Mouse (Mus musculus) MEL (cell line): ENCODE measurements around the gene Scn1b.

Source experiments
- CHD1 ChIP-seq: IDR thresholded peaks from 2 replicates; pipeline ENCODE4 v1.6.1; 2012; ENCODE audit warnings: low read depth, mild to moderate bottlenecking, inconsistent platforms, low read length, improper control_type of control experiment
- CTCF ChIP-seq, 3 experiments: IDR thresholded peaks in 2 of 3; conservative IDR thresholded peaks in 1 of 3; 2 replicates each; pipeline ENCODE4 v1.5.1; 2011 to 2012; ENCODE audit warnings: low read length in 3 of 3, low read depth in 2 of 3, mild to moderate bottlenecking in 2 of 3, improper control_type of control experiment in 1 of 3, inconsistent platforms in 1 of 3, mixed read lengths in 1 of 3, moderate library complexity in 1 of 3; ENCODE audit not compliant: control insufficient read depth in 1 of 3, insufficient read depth in 1 of 3, poor library complexity in 1 of 3, severe bottlenecking in 1 of 3
- EP300 ChIP-seq, 2 experiments: IDR thresholded peaks; 2 replicates each; pipeline ENCODE4 v1.6.1; 2011; ENCODE audit warnings: improper control_type of control experiment in 2 of 2, low read length in 2 of 2, low read depth in 1 of 2, mild to moderate bottlenecking in 1 of 2
- GATA1 ChIP-seq: IDR thresholded peaks from 2 replicates; pipeline ENCODE4 v1.6.1; 2011; ENCODE audit warnings: low read depth, low read length, improper control_type of control experiment
- MAFK ChIP-seq: IDR thresholded peaks from 2 replicates; pipeline ENCODE4 v1.6.1; 2011; ENCODE audit warnings: low read depth, mild to moderate bottlenecking, low read length, improper control_type of control experiment, borderline replicate concordance
- POLR2A ChIP-seq, 2 experiments: IDR thresholded peaks; 2 replicates each; pipeline ENCODE4 v1.6.1; 2011 to 2012; ENCODE audit warnings: low read length in 2 of 2, mild to moderate bottlenecking in 2 of 2, control low read depth in 1 of 2, improper control_type of control experiment in 1 of 2, low read depth in 1 of 2, moderate library complexity in 1 of 2; ENCODE audit not compliant: control insufficient read depth in 1 of 2, insufficient read depth in 1 of 2, poor library complexity in 1 of 2
- POLR2AphosphoS5 ChIP-seq: IDR thresholded peaks from 2 replicates; pipeline ENCODE4 v1.6.1; 2012; ENCODE audit warnings: low read depth, borderline replicate concordance, mild to moderate bottlenecking, inconsistent platforms, low read length, moderate library complexity, mixed read lengths

DNA sequence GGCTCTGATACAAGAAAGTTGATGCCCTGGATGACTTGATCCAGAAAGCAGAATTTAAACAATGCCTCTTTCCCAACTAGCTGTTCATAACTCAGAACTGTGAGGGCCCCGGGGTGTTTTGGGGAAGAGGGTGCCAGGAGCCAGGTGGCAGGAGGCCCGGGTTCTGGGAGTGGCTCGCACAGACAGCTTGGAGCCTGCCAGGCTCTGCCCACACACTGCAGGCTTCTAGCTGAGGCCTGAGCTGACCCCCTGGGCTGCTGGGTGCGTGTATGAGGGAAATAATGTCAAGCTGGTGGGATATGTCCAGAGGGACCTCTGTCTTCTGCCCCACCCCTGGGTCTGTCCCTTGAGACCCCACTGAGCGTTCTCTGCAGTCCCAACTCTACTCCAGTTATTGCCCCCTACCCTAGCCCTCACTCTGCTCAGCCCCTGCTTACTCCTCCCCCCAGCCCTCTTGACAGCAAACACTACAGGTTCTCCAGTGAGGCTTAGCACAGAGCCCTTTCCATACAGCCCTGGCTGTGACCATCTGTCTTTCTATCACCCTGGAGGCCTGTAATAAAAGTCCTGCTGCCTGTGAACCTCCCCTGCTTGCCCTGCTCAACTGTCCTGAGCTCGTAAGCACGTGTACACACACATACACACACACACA is 52.6 kb downstream of the Scn1b start:
- TF ChIP-seq CTCF (IDR thresholded peaks at IDR 0.05 in 2 of 3, conservative IDR thresholded peaks at IDR 0.05 in 1 of 3; ENCODE audit: control insufficient read depth in 1 of 3, insufficient read depth in 1 of 3, low read depth in 2 of 3, low read length in 3 of 3, poor library complexity in 1 of 3, severe bottlenecking in 1 of 3) (no peak), MAFK (no peak), POLR2AphosphoS5 (no peak), POLR2A (IDR thresholded peaks at IDR 0.05; ENCODE audit: control insufficient read depth in 1 of 2, insufficient read depth in 1 of 2, low read depth in 1 of 2, low read length in 2 of 2, poor library complexity in 1 of 2) (no peak), GATA1 (no peak), CHD1 (no peak), EP300 (IDR thresholded peaks at IDR 0.05; ENCODE audit: low read depth in 1 of 2, low read length in 2 of 2) (no peak)
